Mouse (Mus musculus): ENCODE data around the gene Dmc1.

Dmc1 gene

GRCm38 (mm10) chr15:79604990-79605665 is at the start of gene Dmc1:
Gene Dmc1 (minus strand): TSS chr15:79605109.
- no peak for DNase-seq (ENCODE audit: low spot score in 2 of 2)

- no peak for DNase-seq (ENCODE audit: low spot score in 2 of 2)
These were observed 46.6 kb upstream of the Dmc1 start for GRCm38 (mm10) chr15:79651481-79651880.

- no peak for DNase-seq (ENCODE audit: low spot score in 2 of 2)
These were observed 45.7 kb upstream of the Dmc1 start for GRCm38 (mm10) chr15:79650569-79650968.

GRCm38 (mm10) chr15:79648130-79648529 is 43.2 kb upstream of the Dmc1 start:
- DNase-seq (ENCODE audit: low spot score in 2 of 2) = no peak

GRCm38 (mm10) chr15:79645483-79645882 is 40.6 kb upstream of the Dmc1 start:
- no peak for DNase-seq (ENCODE audit: low spot score in 2 of 2)

- no peak for DNase-seq (ENCODE audit: low spot score in 2 of 2)
These were observed 36.4 kb upstream of the Dmc1 start for GRCm38 (mm10) chr15:79641135-79641817.

- no peak for DNase-seq (ENCODE audit: low spot score in 2 of 2)
These were observed 25.6 kb upstream of the Dmc1 start for GRCm38 (mm10) chr15:79630471-79630870.

- DNase-seq (ENCODE audit: low spot score in 2 of 2) = no peak
These were observed 15.0 kb upstream of the Dmc1 start for GRCm38 (mm10) chr15:79619770-79620414.

- DNase-seq (ENCODE audit: low spot score in 2 of 2) = no peak
These were observed 13.5 kb upstream of the Dmc1 start for GRCm38 (mm10) chr15:79618456-79618855.

- no peak for DNase-seq (ENCODE audit: low spot score in 2 of 2)
These were observed 12.2 kb upstream of the Dmc1 start for GRCm38 (mm10) chr15:79617135-79617534.

- no peak for DNase-seq (ENCODE audit: low spot score in 2 of 2)
These were observed 11.8 kb upstream of the Dmc1 start for GRCm38 (mm10) chr15:79616729-79617128.

- DNase-seq (ENCODE audit: low spot score in 2 of 2) = no peak
These were observed 10.6 kb upstream of the Dmc1 start for GRCm38 (mm10) chr15:79615501-79615900.

GRCm38 (mm10) chr15:79609226-79609625 is 4.3 kb upstream of the Dmc1 start:
- DNase-seq (ENCODE audit: low spot score in 2 of 2) = no peak

- DNase-seq (ENCODE audit: low spot score in 2 of 2) = no peak
These were observed 3.3 kb upstream of the Dmc1 start for GRCm38 (mm10) chr15:79608214-79608613.

- DNase-seq (ENCODE audit: low spot score in 2 of 2) = no peak
These were observed 2.8 kb upstream of the Dmc1 start for GRCm38 (mm10) chr15:79607757-79608156.

- DNase-seq (ENCODE audit: low spot score in 2 of 2) = no peak
These were observed 1.3 kb upstream of the Dmc1 start for GRCm38 (mm10) chr15:79606161-79606560.

- no peak for DNase-seq (ENCODE audit: low spot score in 2 of 2)
These were observed 4.7 kb downstream of the Dmc1 start for GRCm38 (mm10) chr15:79600176-79600575.

- DNase-seq (ENCODE audit: low spot score in 2 of 2) = no peak
These were observed 6.2 kb downstream of the Dmc1 start for GRCm38 (mm10) chr15:79598715-79599114.

GRCm38 (mm10) chr15:79581581-79581980 is 23.3 kb downstream of the Dmc1 start:
- DNase-seq (ENCODE audit: low spot score in 2 of 2) = no peak

GRCm38 (mm10) chr15:79577671-79578426 is 27.1 kb downstream of the Dmc1 start:
- DNase-seq (ENCODE audit: low spot score in 2 of 2) = no peak

GRCm38 (mm10) chr15:79576947-79577346 is 28.0 kb downstream of the Dmc1 start:
- no peak for DNase-seq (ENCODE audit: low spot score in 2 of 2)

- no peak for DNase-seq (ENCODE audit: low spot score in 2 of 2)
These were observed 29.2 kb downstream of the Dmc1 start for GRCm38 (mm10) chr15:79575543-79576222.

Measured in heart, adult 9 months (tissue).